Mouse (Mus musculus) heart, adult 9 months (tissue): ENCODE measurements around the gene Anpep.

Experiments
- DNase-seq, 2 experiments: peaks; one replicate each; pipeline ENCODE4 v3.0.0; 2022; ENCODE audit warnings: low spot score in 2 of 2

Anpep gene

DNA sequence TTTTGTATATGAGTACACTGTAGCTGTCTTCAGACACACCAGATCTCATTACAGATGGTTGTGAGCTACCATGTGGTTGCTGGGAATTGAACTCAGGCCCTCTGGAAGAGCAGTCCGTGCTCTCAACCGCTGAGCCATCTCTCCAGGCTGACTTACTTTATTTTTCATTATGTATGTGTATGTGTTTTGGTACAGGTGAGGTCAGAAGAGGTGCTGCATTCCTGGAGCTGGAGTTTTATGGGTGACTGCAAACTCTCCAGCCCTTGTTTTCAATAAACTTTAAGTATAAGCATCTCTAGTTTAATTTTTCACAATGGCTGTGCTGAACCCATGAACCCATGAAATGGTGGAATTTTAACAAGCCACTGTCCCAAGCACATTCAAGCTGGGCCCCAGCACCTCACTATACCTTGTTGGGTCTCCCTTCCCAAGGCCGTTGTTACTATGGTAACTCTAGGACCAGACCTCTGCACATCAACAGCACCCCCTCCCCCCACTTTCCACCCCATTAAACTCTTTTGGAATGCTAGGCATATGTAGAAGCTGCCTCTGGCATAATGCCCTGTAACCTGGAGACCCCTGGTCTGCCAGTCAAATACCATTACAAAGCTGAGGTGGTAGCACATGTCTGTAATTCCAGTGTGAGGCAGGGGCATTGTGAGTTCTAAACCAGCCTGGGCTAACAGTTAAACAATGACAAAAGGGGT is 5.6 kb upstream of the Anpep start:
- no peak for DNase-seq

DNA sequence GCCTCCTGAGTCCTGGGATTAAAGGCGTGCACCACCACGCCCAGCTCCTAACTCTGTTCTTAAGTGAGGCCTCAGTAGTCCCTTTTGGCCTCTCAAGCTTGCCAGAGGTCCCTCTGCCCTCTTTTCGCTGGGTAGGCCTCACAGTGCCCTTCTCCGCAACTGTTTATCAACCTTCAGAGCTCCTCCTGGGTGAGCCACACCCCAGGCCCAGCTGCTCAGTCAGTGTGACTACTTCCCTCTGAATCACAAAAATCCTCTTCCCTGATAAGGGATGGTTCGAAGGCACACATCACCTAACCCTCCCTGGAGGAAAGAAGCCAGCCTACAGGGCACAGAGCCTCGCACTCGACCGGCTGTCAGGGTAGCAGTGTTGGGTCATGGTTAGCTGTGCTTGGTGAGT is 935 bp upstream of the Anpep start:
- no peak for DNase-seq

- peak; percentile 47 to 61 for DNase-seq
Observed at GRCm38 (mm10) chr7:79858956-79859630, 1.8 kb downstream of the Anpep start.

DNA sequence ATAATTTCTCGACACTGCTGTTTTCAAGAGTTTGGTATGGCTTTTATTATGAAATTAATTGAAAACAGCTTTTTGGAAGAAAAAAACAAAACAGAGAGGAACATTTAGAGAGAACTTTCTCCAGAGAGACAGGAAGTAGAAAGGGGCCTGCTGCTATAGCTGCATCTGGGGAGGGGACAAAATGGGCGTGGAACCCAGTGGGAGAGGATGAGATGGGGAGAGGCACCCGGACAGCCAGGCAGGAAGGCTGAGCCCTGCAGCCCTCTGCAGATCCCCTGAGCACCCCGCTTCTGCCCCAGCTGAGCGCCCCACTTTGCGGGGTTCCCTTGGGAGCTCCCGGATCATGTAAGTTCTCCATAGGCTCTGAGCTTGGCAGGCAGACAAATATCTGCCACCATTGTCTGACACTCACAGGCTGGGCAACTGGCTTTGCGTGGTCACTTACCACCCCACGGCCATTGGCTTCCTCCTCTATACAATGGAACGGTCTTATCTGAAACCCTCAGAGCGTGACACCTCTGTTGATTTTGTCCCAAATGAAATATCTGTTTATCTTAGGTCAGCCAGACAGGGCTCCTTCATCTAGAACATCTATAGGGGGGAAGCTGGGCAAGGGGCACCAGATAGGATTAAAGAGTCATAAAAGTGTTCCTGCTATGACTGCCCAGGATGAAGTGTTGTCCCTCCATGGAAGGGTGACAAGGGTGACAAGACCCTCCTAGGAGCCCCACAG is 2.5 kb downstream of the Anpep start:
- peak; percentile 32 to 52 for DNase-seq

DNA sequence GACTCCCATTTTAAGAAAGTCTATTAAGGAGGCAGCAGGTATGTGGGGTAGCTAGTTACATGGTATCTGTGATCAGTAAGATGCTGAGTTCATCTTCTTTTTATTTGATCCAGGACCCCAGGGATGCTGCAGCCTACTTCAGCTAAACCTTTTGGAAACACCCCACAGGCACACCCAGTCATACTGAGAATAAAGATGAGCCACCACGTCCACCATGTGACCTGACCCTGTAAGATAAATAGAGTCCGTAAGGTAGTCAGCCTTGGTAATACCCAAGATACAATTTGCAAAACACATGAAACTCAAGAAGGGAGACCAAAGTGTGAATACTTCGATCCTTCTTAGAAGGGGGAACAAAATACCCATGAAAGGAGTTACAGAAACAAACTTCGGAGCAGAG is 4.6 kb downstream of the Anpep start:
- DNase-seq: no peak

DNA sequence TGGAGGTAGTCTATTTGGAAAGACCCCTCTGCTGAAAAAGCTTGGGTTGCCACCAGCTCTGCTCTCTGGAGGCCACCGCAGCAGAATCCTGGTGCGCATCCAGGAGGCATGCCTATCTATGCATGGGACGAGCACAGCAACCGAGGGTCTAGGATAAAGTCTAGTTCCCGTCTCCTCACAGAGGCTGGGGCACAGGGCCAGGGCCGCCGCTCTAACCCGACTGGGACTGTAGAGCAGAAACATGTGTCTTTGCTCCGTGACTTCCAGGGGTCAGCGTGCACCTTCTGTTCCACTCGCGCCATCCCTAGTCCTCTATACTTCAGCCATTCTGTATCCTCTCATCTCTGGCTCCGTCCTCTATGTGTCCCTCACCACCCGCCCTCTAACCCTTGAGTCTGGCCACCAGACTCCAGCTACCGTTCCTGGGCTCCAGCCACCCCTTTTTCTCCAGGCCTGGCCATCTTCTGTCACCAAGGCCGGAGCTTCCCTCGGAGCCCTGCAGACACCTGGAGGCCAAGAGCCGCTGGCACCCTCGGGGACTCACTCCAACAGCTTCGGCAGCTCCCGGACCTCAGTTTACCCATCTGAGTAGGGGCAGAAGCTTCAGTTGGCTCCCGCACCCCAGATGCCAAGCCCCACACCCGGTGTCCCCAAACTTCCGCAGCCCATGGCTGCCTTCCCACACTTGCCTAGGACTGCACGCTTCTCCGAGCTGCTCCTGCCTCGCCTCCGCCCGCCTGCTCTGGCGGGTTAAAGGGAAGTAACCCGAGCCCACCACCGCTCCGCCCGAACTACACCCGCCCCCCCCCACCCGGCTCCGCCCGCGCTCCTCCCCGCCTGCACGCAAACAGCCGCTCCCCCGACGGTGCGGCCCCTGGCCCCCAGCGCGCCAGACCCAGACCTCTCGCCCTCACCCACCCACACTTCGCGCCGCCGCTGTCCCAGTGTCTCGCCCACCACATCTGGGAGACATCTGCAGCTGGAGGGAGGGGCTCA is 13.1 kb downstream of the Anpep start:
- DNase-seq: peak; percentile 39 to 58

GRCm38 (mm10) chr7:79846342-79846741 is 14.5 kb downstream of the Anpep start:
- peak; percentile 34 to 40 for DNase-seq

- DNase-seq: peak; percentile 68 to 69
Observed at GRCm38 (mm10) chr7:79844090-79844802, 16.6 kb downstream of the Anpep start.

DNA sequence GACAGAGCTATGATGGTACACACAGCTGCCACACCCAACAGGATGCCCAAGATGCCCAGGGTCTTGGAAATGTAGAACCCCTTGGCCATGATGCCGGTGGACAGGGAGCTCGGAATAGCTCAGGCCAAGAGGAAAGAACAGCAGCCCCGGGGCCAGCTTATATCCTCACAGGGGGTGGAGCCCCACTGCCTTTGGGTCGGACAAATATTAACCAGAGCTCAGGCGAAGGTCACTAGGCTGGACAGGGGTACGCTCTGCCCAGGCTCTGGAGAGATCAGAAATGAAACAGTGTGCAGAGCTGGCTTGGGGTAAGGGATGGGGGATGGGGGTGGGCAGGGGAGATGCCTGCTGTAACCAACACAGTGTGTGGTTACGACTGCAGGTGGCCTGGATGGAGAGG is 18.7 kb downstream of the Anpep start:
- DNase-seq: no peak

GRCm38 (mm10) chr7:79837247-79837646 is 23.6 kb downstream of the Anpep start:
- DNase-seq: no peak

DNA sequence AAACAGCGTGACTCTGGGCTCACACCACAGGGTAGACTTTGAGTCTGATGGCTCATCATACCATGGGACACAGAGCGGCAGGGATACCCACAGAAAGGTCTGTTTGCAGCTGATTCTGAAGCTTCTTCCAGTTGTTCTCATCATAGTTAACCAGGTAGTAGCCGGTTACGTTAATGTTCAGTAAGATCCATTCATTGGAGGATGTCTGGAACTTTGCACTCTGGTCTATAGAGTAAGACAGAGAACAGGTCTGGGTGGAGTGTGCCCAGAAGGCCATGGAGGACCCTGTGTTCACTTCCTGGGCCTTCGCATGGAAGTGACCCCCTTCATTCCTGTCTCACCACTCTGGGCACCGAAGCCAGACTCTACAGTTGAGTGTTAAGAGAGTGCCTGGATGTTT is 25.7 kb downstream of the Anpep start:
- no peak for DNase-seq

DNA sequence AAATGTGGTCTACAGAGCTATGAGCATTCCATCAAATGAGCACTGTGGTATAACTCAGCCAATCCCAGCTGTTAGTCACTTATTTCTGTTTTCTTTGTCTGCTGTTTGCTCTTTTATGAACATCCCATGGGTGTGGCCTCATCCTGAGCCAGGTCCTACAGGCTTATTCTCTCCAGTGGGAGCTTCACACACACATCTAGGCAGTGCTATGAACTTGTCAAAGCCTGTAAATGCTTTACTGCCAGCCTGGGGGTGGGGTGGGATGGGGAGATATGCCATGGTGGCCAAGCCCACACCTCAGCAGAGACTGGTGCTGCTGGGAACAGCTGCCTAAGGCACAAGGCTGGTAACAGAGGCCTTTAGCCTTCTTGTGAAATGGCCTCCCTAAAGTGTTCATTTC is 27.9 kb downstream of the Anpep start:
- DNase-seq: no peak

DNA sequence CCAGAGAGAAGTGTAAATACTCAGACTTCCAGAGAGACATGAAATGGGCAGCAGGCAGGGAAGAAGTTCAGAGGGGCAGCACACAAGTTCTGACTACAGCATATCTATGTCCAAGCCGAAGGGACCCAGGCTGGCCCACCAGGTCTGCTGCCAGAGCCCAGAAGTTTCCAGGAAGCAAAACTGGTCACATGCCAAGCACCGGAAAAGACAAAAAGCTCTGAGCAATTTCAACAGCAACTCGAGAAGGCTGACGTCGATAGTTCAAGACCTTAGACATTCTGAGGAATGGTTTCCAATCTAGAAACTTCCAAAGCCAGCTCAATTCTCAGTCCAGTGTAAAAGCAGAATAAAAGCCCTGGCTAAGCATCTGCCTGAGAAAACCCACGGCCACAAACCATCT is 29.3 kb downstream of the Anpep start:
- DNase-seq: peak; percentile 44 to 63

DNA sequence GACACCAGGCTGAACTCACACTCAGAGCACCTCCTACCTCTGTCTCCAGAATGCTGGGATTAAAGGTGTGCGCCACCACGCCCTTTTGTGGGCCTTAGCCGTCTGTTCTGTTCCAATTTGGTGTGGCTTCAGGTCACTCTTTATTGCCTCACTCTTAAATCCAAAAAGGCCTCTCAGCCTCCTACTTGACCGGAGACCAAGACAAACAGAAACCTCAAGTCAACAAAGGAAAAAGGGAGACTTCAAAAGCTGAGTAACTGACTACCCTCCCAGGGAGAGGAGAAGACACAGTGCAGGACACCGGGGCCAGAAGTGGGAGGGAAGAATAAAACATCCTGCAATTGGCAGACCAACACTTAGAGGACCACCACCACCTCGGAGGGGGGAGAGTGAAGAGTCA is 29.7 kb downstream of the Anpep start:
- peak in 1 of 2 experiments; percentile 23 for DNase-seq

DNA sequence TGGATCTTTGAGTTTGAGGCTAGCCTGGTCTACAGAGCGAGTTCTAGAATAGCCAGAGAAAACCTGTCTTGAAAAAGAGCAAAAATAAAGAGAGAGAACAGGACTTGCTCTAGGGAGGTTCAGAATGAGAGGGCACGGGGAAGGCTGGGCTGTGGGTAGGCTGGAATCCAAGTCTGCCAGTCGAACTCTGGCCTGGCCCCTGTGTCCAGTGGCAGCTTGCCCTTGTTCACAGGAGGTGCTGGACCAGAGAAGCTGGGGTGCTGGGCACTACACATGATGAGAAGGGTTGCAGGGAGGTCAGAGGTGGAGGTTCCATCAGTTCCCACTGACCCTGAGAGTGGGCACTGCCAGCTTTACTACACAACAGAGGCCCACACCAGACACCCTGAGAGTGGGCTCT is 32.5 kb downstream of the Anpep start:
- no peak for DNase-seq

DNA sequence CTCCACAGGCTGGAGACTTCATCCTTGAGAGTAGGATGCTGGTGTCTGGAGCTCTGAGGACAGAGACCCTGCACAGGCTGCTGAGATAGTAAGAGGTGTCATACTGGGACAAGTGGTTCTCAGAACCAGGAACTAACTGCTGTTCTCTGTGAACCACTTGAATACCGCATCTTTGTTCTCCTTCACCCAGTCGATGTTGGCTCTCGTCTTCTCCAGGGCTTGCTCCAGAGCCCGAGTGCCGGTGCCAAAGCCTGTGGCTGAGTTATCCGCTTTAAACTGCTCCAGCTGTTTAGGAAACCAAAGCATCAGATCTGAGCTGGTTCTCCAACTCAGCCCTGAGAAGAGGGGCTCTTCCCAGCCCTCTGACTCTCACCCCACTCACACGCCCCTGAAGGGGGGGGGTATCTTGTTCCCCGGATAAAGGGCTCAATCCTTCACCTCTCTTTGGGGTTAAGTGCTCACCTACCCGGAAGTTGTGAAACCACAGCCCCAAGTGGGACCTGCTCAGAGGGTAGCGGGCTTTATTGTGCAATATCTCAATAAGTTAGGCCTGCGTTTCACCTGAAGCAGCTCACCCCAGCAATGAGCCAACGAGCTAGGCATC is 38.7 kb downstream of the Anpep start:
- DNase-seq: no peak

- no peak for DNase-seq
Observed at GRCm38 (mm10) chr7:79819996-79820395, 40.9 kb downstream of the Anpep start.

- DNase-seq: no peak
Observed at GRCm38 (mm10) chr7:79819515-79819914, 41.3 kb downstream of the Anpep start.

- DNase-seq: no peak
Observed at GRCm38 (mm10) chr7:79818321-79818720, 42.5 kb downstream of the Anpep start.

DNA sequence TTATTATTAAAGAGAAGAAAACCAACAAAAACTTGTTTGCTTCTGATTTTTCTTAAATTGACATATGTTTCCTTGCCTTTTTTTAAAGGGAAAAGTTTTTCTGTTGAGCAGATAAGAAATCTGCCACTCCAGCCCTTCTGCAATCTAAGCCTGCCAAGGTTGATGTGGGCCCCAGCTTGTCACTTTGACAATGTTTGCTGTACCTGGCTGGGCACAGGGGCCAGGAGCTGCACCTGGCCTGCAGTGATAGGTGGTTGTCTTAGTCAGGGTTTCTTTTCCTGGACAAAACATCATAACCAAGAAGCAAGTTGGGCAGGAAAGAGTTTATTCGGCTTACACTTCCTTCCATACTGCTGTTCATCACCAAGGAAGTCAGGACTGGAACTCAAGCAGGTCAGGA is 47.5 kb downstream of the Anpep start:
- DNase-seq: no peak
